In the genomic region with DNA sequence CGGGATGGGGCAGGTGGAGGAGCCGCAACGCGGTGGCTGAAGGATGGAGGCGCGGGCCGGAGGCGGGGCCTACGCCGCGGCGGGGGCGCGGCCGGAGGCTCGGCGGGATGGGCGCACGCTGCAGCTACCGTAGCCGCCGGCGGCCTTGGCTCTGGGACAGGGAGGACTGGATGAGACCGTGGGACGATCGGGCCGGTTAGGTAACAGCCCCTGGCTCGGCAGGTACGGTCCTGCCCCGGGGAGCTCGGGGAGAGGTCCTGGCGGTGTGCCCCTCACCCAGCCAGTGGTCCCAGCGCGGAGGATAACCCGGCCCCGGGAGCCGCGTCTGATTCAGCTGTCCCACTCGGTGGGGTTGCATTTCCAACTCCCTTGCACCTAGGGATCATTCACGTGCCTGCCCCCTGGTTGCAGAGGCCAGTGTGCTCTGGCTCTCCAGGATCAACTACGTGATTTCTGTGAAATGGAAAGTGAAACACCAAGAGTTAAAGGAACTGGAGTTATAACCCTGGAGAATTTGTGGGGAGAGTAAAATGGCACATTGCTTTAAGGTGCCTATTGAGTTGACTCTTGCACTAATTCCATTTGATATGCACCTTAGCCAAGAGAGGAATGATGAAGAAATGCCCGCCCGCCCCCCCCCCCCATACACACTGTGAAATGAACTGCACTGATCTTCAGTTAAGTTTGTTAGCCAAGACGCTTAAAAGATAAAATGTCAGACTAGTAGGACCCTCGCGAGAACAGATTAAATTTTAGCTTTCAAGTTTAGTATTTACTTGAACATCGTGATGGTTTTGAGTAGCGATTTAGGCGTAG, we compare ENCODE assay signal across 8 mouse cellular contexts. TPM values are rescaled to one million over a fixed set of nuclear protein-coding genes. Genes with fewer than 3 reads are reported as not detected.
DNase-seq lines count a peak whose midpoint lies in the region; ATAC-seq and TF ChIP-seq lines count a peak whose summit lies in the region.

No protein-coding gene starts in this region.

- ATAC-seq in heart, embryonic 16.5 days (replicated peaks; ENCODE audit: extremely low read depth, insufficient read depth, low FRiP score), result peak; percentile 79
- peak; percentile 70 for ATAC-seq in liver, embryonic 16.5 days (ENCODE audit: low read depth)
- peak; percentile 85 for ATAC-seq in neural tube, embryonic 14.5 days (ENCODE audit: low read depth)

- H3K4me2 ChIP-seq in heart, embryonic 16.5 days (ENCODE audit: low read depth, low read length), result peak overlapping the region; percentile 70
- H3K4me2 ChIP-seq in liver, embryonic 16.5 days (ENCODE audit: low read depth, low read length), result peak overlapping the region; percentile 93
- peak overlapping the region; percentile 46 for H3K4me2 ChIP-seq in neural tube, embryonic 14.5 days (ENCODE audit: low read depth, low read length)

- peak overlapping the region; percentile 94 for H3K4me3 ChIP-seq in E14TG2a.4 (replicated peaks; ENCODE audit: low read length)
- H3K4me3 ChIP-seq in forebrain, embryonic 10.5 days, result peak overlapping the region; percentile 73
- peak overlapping the region; percentile 91 for H3K4me3 ChIP-seq in heart, embryonic 16.5 days (ENCODE audit: low read length)
- peak overlapping the region; percentile 82 for H3K4me3 ChIP-seq in liver, embryonic 16.5 days (ENCODE audit: low read depth, low read length)
- H3K4me3 ChIP-seq in neural tube, embryonic 14.5 days (ENCODE audit: low read depth, low read length), result peak overlapping the region; percentile 66

- H3K4me1 ChIP-seq in E14TG2a.4 (replicated peaks; ENCODE audit: low read depth, low read length), result peaks cover 54% of the 10 kb centered on the region
- H3K4me1 ChIP-seq in forebrain, embryonic 10.5 days, result peaks cover 38% of the 10 kb centered on the region
- H3K4me1 ChIP-seq in heart, embryonic 16.5 days (ENCODE audit: control insufficient read depth, insufficient read depth, low read length), result peaks cover 5% of the 10 kb centered on the region
- peaks cover 3% of the 10 kb centered on the region; the same call in 1 of the 2 replicates for H3K4me1 ChIP-seq in liver, embryonic 16.5 days (ENCODE audit: control insufficient read depth, low read depth, low read length)
- H3K4me1 ChIP-seq in neural tube, embryonic 14.5 days (ENCODE audit: control insufficient read depth, insufficient read depth, low read length), result no peaks in the 10 kb centered on the region; the same call in 1 of the 2 replicates

- H3K9me3 ChIP-seq in E14TG2a.4 (ENCODE audit: low read length), result no peaks in the 10 kb centered on the region
- no peaks in the 10 kb centered on the region for H3K9me3 ChIP-seq in forebrain, embryonic 10.5 days
- no peaks in the 10 kb centered on the region for H3K9me3 ChIP-seq in heart, embryonic 16.5 days (replicated peaks; ENCODE audit: control insufficient read depth, low read length)
- no peaks in the 10 kb centered on the region for H3K9me3 ChIP-seq in liver, embryonic 16.5 days (replicated peaks; ENCODE audit: control insufficient read depth, low read length)
- H3K9me3 ChIP-seq in neural tube, embryonic 14.5 days (ENCODE audit: control insufficient read depth, low read length), result no peaks in the 10 kb centered on the region

- peaks cover 26% of the 10 kb centered on the region for H3K36me3 ChIP-seq in E14TG2a.4 (ENCODE audit: insufficient read depth, low read length)
- peaks cover 31% of the 10 kb centered on the region for H3K36me3 ChIP-seq in forebrain, embryonic 10.5 days (replicated peaks)
- H3K36me3 ChIP-seq in heart, embryonic 16.5 days (ENCODE audit: control insufficient read depth, insufficient read depth), result no peaks in the 10 kb centered on the region
- no peaks in the 10 kb centered on the region for H3K36me3 ChIP-seq in liver, embryonic 16.5 days (ENCODE audit: control insufficient read depth, insufficient read depth)
- no peaks in the 10 kb centered on the region; the same call in 1 of the 2 replicates for H3K36me3 ChIP-seq in neural tube, embryonic 14.5 days (ENCODE audit: control insufficient read depth, insufficient read depth, low read length)

- H3K9ac ChIP-seq in heart, embryonic 16.5 days (ENCODE audit: low read length), result peak overlapping the region; percentile 89
- peak overlapping the region; percentile 86 for H3K9ac ChIP-seq in liver, embryonic 16.5 days (ENCODE audit: low read depth, low read length)
- H3K9ac ChIP-seq in neural tube, embryonic 14.5 days (replicated peaks; ENCODE audit: low read depth, low read length), result peak overlapping the region; percentile 74

- H3K27ac ChIP-seq in forebrain, embryonic 10.5 days, result peak overlapping the region; percentile 96
- peak overlapping the region; percentile 93 for H3K27ac ChIP-seq in heart, embryonic 16.5 days (ENCODE audit: low read length)
- peak overlapping the region; percentile 89 for H3K27ac ChIP-seq in liver, embryonic 16.5 days (ENCODE audit: low read length)
- peak overlapping the region; percentile 98 for H3K27ac ChIP-seq in neural tube, embryonic 14.5 days (ENCODE audit: low read depth, low read length)

- 2% methylated on average over 49 of the region's 49 CpGs for WGBS in forebrain, embryonic 10.5 days
- 3% methylated on average over 42 of the region's 49 CpGs for WGBS in heart, embryonic 16.5 days
- WGBS in liver, embryonic 16.5 days (ENCODE audit: insufficient replicate concordance), result 2% methylated on average over 30 of the region's 49 CpGs
- 3% methylated on average over 30 of the region's 49 CpGs for WGBS in neural tube, embryonic 14.5 days

- no peak for TF ChIP-seq CTCF in E14TG2a.4 (conservative IDR thresholded peaks at IDR 0.05; ENCODE audit: low read length)

- peak; percentile 20 for DNase-seq in c-Kit-positive CD71-negative TER-119-negative erythroid progenitor cells, embryonic 14.5 days (ENCODE audit: low read depth)
- peak; percentile 71 for DNase-seq in forebrain, embryonic 10.5 days (ENCODE audit: extremely low spot score, low spot score)
- peak; percentile 73 to 85 for DNase-seq in kidney, postnatal 36 days
- DNase-seq in thymus, postnatal 0 days (ENCODE audit: low spot score), result peak; percentile 70

- H3K27me3 ChIP-seq in E14TG2a.4 (ENCODE audit: insufficient read depth, low read length), result no peaks in the 10 kb centered on the region
- H3K27me3 ChIP-seq in forebrain, embryonic 10.5 days (ENCODE audit: poor library complexity, severe bottlenecking), result no peaks in the 10 kb centered on the region
- H3K27me3 ChIP-seq in heart, embryonic 16.5 days (ENCODE audit: control insufficient read depth, insufficient read depth, low read length), result no peaks in the 10 kb centered on the region
- no peaks in the 10 kb centered on the region for H3K27me3 ChIP-seq in liver, embryonic 16.5 days (ENCODE audit: control insufficient read depth, insufficient read depth, low read depth, low read length)
- H3K27me3 ChIP-seq in neural tube, embryonic 14.5 days (ENCODE audit: control insufficient read depth, insufficient read depth, low read length), result no peaks in the 10 kb centered on the region

RNA-seq across cellular contexts. Expression of gene Nampt, which starts 1.6 kb away (rescaled TPM):
- 38.7 and 41.6 TPM in 2 replicates for polyA plus RNA-seq in forebrain, embryonic 10.5 days (2016; fragmentation: Nextera tagmentation; extraction: Ambion mirVana)
- 20.2 and 21.8 TPM in 2 replicates for polyA plus RNA-seq in heart, embryonic 16.5 days (2015; fragmentation: Nextera tagmentation; extraction: Ambion mirVana)
- 11.3 TPM in 2 replicates for polyA plus RNA-seq in liver, embryonic 16.5 days (2015; fragmentation: Nextera tagmentation; extraction: Ambion mirVana)
- polyA plus RNA-seq in neural tube, embryonic 14.5 days (2014; fragmentation: Nextera tagmentation; extraction: Ambion mirVana), result 32.9 and 40.2 TPM in 2 replicates
- 23.4 and 28.4 TPM in 2 replicates for polyA plus RNA-seq in thymus, postnatal 0 days (2015; fragmentation: Nextera tagmentation; extraction: Ambion mirVana)

Comparison
In these comparisons a context has a peak if more than half of its experiments do, and no peak if none do; other contexts are left out.
1. Peak in every context shown above with its lines: DNase-seq, ATAC-seq, H3K4me3 ChIP-seq and H3K27ac ChIP-seq.
2. DNase-seq: peak in every context shown above with its lines; median percentile 79 in kidney, postnatal 36 days; 71 in forebrain, embryonic 10.5 days; 70 in thymus, postnatal 0 days; 20 in c-Kit-positive CD71-negative TER-119-negative erythroid progenitor cells, embryonic 14.5 days.